Mouse (Mus musculus) cortical plate, adult 2 months (tissue): Measurements from ENCODE around the gene D330045A20Rik.
"Not testable (repeated sequence)": the region's sequence is repeated elsewhere in the genome, so short reads cannot be mapped to it uniquely, and the experiment has no call there.

ENCODE experiments used
- CTCF ChIP-seq: fragments of 200-500 bp; IDR thresholded peaks from 2 replicates; pipeline ENCODE4 v1.5.1; 2011; ENCODE audit warnings: mild to moderate bottlenecking, control low read depth, low read length; ENCODE audit not compliant: insufficient read depth; ENCODE audit errors: extremely low read depth
- POLR2A ChIP-seq: fragments of 200-500 bp; IDR thresholded peaks from 2 replicates; pipeline ENCODE4 v1.6.1; 2011; ENCODE audit warnings: mild to moderate bottlenecking, low read length, control low read depth; ENCODE audit not compliant: insufficient read depth; ENCODE audit errors: extremely low read depth

GRCm38 (mm10) chrX:139441057-139441456 is 39.1 kb upstream of the D330045A20Rik start:
- not testable (repeated sequence) for TF ChIP-seq CTCF, POLR2A
